Comparison of ENCODE assay signal across 9 mouse cellular contexts in genomic region chr11:101820899-101821298, GRCm38 (mm10). TPM values are rescaled to one million over a fixed set of nuclear protein-coding genes. Genes with fewer than 3 reads are reported as not detected.
DNase-seq lines count a peak whose midpoint lies in the region; ATAC-seq lines count a peak whose summit lies in the region.
"Had no signal": no experiment of that assay in that cellular context is flagged by ENCODE, and none has a peak within 500 bp of the region (broad histone marks: within the 10 kb centered on the region; RNA-seq: fewer than 3 reads in every experiment).

No protein-coding gene starts in this region.

- H3K9me3 ChIP-seq in heart, embryonic 13.5 days: peaks cover 4% of the 10 kb centered on the region; the same call in 1 of the 2 replicates
- no peaks in the 10 kb centered on the region; the same call in 1 of the 2 replicates for H3K9me3 ChIP-seq in midbrain, embryonic 10.5 days (replicated peaks)
- H3K9me3 ChIP-seq: midbrain, embryonic 15.5 days had no signal

- H3K4me2 ChIP-seq in heart, embryonic 13.5 days: peak overlapping the region; percentile 58
- H3K4me2 ChIP-seq: midbrain, embryonic 15.5 days had no signal

- H3K4me3 ChIP-seq in heart, embryonic 13.5 days: peak overlapping the region; percentile 4; the same call in 1 of the 2 replicates
- H3K4me3 ChIP-seq in midbrain, embryonic 10.5 days: no peak overlapping the region
- H3K4me3 ChIP-seq: midbrain, embryonic 15.5 days had no signal

- peak overlapping the region; percentile 50; the same call in 1 of the 2 replicates for H3K9ac ChIP-seq in heart, embryonic 13.5 days
- H3K9ac ChIP-seq: midbrain, embryonic 15.5 days had no signal

- ATAC-seq in heart, embryonic 13.5 days (ENCODE audit: extremely low read depth, insufficient number of reproducible peaks, low FRiP score, low TSS enrichment): no peak
- no peak for ATAC-seq in megakaryocyte progenitor cell, adult 5-6 weeks (replicated peaks; ENCODE audit: poor library complexity)
- ATAC-seq: midbrain, embryonic 15.5 days had no signal

- peak; percentile 31 to 38 for DNase-seq in adrenal gland, adult (ENCODE audit: inconsistent age in 2 of 2, low spot score in 1 of 2)
- no peak for DNase-seq in adrenal gland, postnatal 25 days
- peak; percentile 86 for DNase-seq in R1 (ENCODE audit: low read depth, low spot score)
- DNase-seq in kidney, postnatal 10 days: peak; percentile 65
- DNase-seq in midbrain, embryonic 10.5 days (ENCODE audit: low spot score): no peak
- no peak for DNase-seq in spleen, postnatal 10 days (ENCODE audit: low spot score in 2 of 2)

- H3K4me1 ChIP-seq in heart, embryonic 13.5 days: peaks cover 18% of the 10 kb centered on the region
- peaks cover 12% of the 10 kb centered on the region for H3K4me1 ChIP-seq in midbrain, embryonic 10.5 days
- H3K4me1 ChIP-seq: midbrain, embryonic 15.5 days had no signal

- 17% methylated on average over 10 of the region's 11 CpGs for WGBS in heart, embryonic 13.5 days
- 49% methylated on average over 11 of the region's 11 CpGs for WGBS in midbrain, embryonic 10.5 days

- peak overlapping the region; percentile 75 for H3K27ac ChIP-seq in heart, embryonic 13.5 days (replicated peaks)
- no peak overlapping the region for H3K27ac ChIP-seq in midbrain, embryonic 10.5 days (replicated peaks)
- H3K27ac ChIP-seq: midbrain, embryonic 15.5 days had no signal

- no peaks in the 10 kb centered on the region for H3K36me3 ChIP-seq in heart, embryonic 13.5 days
- no peaks in the 10 kb centered on the region for H3K36me3 ChIP-seq in midbrain, embryonic 10.5 days
- H3K36me3 ChIP-seq: midbrain, embryonic 15.5 days had no signal

- no peaks in the 10 kb centered on the region for H3K27me3 ChIP-seq in heart, embryonic 13.5 days (replicated peaks)
- H3K27me3 ChIP-seq in midbrain, embryonic 10.5 days (ENCODE audit: low read depth, poor library complexity, severe bottlenecking): peaks cover 8% of the 10 kb centered on the region; the same call in 1 of the 2 replicates
- H3K27me3 ChIP-seq: midbrain, embryonic 15.5 days had no signal

RNA-seq across cellular contexts. Expression of gene Etv4, which starts 35.7 kb away (rescaled TPM):
- total RNA-seq in adrenal gland, postnatal 25 days (2021): 1.4 and 1.9 TPM in 2 replicates
- polyA plus RNA-seq in heart, embryonic 13.5 days (2015; fragmentation: Nextera tagmentation; extraction: Ambion mirVana): 8.2 and 9.5 TPM in 2 replicates
- total RNA-seq in megakaryocyte progenitor cell, adult 5-6 weeks (2015): 0.05 TPM in 1 of 2 replicates, not detected in the other
- not detected in 2 replicates for total RNA-seq in megakaryocyte progenitor cell, adult 5-6 weeks (2017)
- polyA plus RNA-seq in midbrain, embryonic 10.5 days (2016; fragmentation: Nextera tagmentation; extraction: Ambion mirVana): 9.4 and 10.5 TPM in 2 replicates

Comparison
In these comparisons a context has a peak if more than half of its experiments do, and no peak if none do; other contexts are left out.
1. DNase-seq: peak in adrenal gland, adult (2 of 2), R1 (single experiment) and kidney, postnatal 10 days (single experiment); none in adrenal gland, postnatal 25 days (single experiment), midbrain, embryonic 10.5 days (single experiment) and spleen, postnatal 10 days (0 of 2).